Mouse (Mus musculus) CH12.LX (cell line): ENCODE results near the gene Pim2.

Experiments
- MAX ChIP-seq: IDR thresholded peaks from 2 replicates; pipeline ENCODE4 v1.6.1; 2011; ENCODE audit warnings: low read length, improper control_type of control experiment
- POLR2A ChIP-seq: IDR thresholded peaks from 2 replicates; pipeline ENCODE4 v1.6.1; 2011; ENCODE audit warnings: low read depth, mild to moderate bottlenecking, improper control_type of control experiment, low read length

DNA sequence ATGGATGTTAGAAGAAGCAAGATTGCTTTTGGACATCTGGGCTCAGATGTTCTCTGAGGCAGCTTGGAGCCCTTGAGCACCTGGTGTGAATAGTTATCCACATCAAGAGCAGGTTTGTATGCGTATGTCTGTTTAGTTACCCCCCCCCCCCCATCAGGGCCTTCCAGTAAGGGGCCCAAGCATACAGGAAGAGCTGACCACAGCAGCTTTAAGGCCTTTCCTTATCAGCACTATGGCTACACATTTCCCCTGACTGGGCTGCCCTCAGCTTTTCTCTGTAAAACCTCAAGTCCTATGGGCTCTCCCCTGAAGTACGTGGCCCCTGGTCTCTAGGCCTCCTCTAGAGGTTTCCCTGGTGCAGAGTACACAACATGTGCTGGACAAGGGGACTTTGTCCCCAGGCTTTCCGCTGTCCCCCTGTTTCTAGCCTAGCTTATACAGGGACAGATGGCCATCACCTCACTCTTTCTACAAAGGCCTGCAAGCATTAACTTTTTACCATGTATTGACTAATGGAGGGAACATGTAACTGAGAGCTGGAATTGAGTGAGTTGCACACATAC lies 18.8 kb upstream of the Pim2 start:
- TF ChIP-seq MAX = no peak
- no peak for TF ChIP-seq POLR2A
